In genomic region chr15:102112827-102113226, GRCm38 (mm10) we compare ENCODE assay signal across 25 mouse cellular contexts. TPM values are rescaled to one million over a fixed set of nuclear protein-coding genes. Genes with fewer than 3 reads are reported as not detected.
"Had no signal": no experiment of that assay in that cellular context is flagged by ENCODE, and none has a peak within 500 bp of the region (broad histone marks: within the 10 kb centered on the region; RNA-seq: fewer than 3 reads in every experiment).

No protein-coding gene starts in this region.

- H3K9ac ChIP-seq: forebrain, postnatal 0 days; heart, embryonic 13.5 days; heart, embryonic 15.5 days; hindbrain, embryonic 14.5 days; intestine, embryonic 15.5 days; limb, embryonic 12.5 days; liver, embryonic 13.5 days; liver, embryonic 15.5 days had no signal

- H3K4me3 ChIP-seq: heart, embryonic 13.5 days; heart, embryonic 15.5 days; intestine, embryonic 15.5 days; limb, embryonic 12.5 days; liver, embryonic 13.5 days; liver, embryonic 15.5 days had no signal

- DNase-seq: forebrain, postnatal 0 days; gastrocnemius, postnatal 10 days; gastrocnemius, postnatal 25 days; kidney, adult 18-20 months; kidney, adult 8-10 months; kidney, postnatal 14 days; kidney, postnatal 36 days; layer of hippocampus, adult 9-11 months; layer of hippocampus, postnatal 36 days; left cerebral cortex, postnatal 4 days; liver; liver, embryonic 13.5 days had no signal

- H3K9me3 ChIP-seq: heart, embryonic 13.5 days; heart, embryonic 15.5 days; intestine, embryonic 15.5 days; limb, embryonic 12.5 days; liver, embryonic 13.5 days; liver, embryonic 15.5 days had no signal

- ATAC-seq: forebrain, postnatal 0 days; hindbrain, embryonic 16.5 days; inflammation-experienced regulatory T-cells, adult 6 months; intestine, embryonic 15.5 days; intestine, postnatal 0 days had no signal

- H3K27ac ChIP-seq: heart, embryonic 13.5 days; heart, embryonic 15.5 days; hindbrain, embryonic 14.5 days; intestine, embryonic 15.5 days; kidney, postnatal 0 days; limb, embryonic 12.5 days; liver, embryonic 13.5 days; liver, embryonic 15.5 days had no signal

- H3K27me3 ChIP-seq: heart, embryonic 13.5 days; heart, embryonic 15.5 days; intestine, embryonic 15.5 days; limb, embryonic 12.5 days; liver, embryonic 13.5 days had no signal

- H3K4me2 ChIP-seq: heart, embryonic 11.5 days; heart, embryonic 13.5 days; heart, embryonic 15.5 days; hindbrain, embryonic 14.5 days; intestine, embryonic 15.5 days; limb, embryonic 12.5 days; liver, embryonic 11.5 days; liver, embryonic 13.5 days; liver, embryonic 15.5 days had no signal

RNA-seq across cellular contexts. Expression of gene Soat2, which starts 37.5 kb away (rescaled TPM):
- total RNA-seq: layer of hippocampus, postnatal 14 days; left cerebral cortex, postnatal 4 days had no signal
- polyA plus RNA-seq: hindbrain, embryonic 14.5 days; hindbrain, embryonic 16.5 days; limb, embryonic 12.5 days had no signal
